Mouse (Mus musculus) G1E-ER4 (cell line): Measurements from ENCODE around the gene Hirip3. TPM values are rescaled to one million over a fixed set of nuclear protein-coding genes. Genes with fewer than 3 reads are reported as not detected.

Experiments
- GATA1 ChIP-seq: IDR thresholded peaks from one replicate; pipeline ENCODE4 v1.8.0; 2012; ENCODE audit warnings: low read length, inconsistent platforms
- polyA plus RNA-seq: library from polyadenylated mRNA; stranded (reverse); fragments of >175 nt; gene quantifications from 2 replicates; pipeline ENCODE4 v1.2.3, GENCODE M21; 2012

Gene Hirip3
- polyA plus RNA-seq, 1 experiment, result 358 TPM

- no peak for TF ChIP-seq GATA1
These were observed 14.1 kb upstream of the Hirip3 start for GRCm38 (mm10) chr7:126847421-126848398.

DNA sequence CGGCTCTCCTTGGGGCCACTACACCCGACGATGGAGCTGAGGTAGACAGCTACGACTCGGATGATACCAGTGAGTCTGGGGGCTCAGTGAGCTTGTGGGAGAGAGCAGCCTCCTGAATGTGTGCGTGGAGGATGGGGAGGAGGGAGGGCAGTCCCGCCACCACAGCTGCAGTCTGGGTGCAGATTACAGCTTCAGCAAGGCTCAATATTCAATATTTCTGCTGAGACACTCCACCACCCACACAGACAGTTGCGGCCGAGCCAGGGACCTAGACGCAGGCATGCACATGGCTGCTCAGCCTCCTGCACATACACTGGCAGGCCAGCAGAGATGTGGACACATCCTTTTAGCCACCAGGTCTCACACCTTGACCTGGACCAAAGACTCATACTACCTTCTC lies 13.0 kb upstream of the Hirip3 start:
- TF ChIP-seq GATA1, result no peak

- TF ChIP-seq GATA1, result no peak
These were observed 11.6 kb upstream of the Hirip3 start for GRCm38 (mm10) chr7:126850161-126850560.

GRCm38 (mm10) chr7:126851192-126851591 lies 10.6 kb upstream of the Hirip3 start:
- TF ChIP-seq GATA1, result no peak

DNA sequence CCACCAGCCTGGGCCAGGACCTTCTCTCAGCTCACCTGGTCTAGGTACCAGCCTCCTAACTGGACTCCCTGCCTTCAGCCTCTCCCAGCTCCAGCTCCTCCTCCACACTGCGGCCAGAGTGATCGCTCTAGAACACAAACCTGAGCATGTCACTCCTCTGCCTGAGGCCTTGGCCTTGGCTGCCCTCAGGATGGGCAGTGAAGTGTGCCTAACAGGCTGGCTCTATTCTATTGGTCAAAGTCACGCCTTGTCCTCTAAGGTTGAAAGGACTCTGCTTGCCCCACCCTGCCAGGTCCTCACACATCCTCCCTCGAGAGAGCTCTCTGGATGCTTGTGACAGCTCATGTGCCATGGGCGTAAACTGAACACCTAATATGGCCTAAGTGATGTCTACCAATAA lies 8.3 kb upstream of the Hirip3 start:
- no peak for TF ChIP-seq GATA1

GRCm38 (mm10) chr7:126855641-126856040 lies 6.1 kb upstream of the Hirip3 start:
- no peak for TF ChIP-seq GATA1

- no peak for TF ChIP-seq GATA1
These were observed 4.9 kb upstream of the Hirip3 start for GRCm38 (mm10) chr7:126856741-126857420.

GRCm38 (mm10) chr7:126860987-126861386 lies 785 bp upstream of the Hirip3 start:
- TF ChIP-seq GATA1, result no peak

DNA sequence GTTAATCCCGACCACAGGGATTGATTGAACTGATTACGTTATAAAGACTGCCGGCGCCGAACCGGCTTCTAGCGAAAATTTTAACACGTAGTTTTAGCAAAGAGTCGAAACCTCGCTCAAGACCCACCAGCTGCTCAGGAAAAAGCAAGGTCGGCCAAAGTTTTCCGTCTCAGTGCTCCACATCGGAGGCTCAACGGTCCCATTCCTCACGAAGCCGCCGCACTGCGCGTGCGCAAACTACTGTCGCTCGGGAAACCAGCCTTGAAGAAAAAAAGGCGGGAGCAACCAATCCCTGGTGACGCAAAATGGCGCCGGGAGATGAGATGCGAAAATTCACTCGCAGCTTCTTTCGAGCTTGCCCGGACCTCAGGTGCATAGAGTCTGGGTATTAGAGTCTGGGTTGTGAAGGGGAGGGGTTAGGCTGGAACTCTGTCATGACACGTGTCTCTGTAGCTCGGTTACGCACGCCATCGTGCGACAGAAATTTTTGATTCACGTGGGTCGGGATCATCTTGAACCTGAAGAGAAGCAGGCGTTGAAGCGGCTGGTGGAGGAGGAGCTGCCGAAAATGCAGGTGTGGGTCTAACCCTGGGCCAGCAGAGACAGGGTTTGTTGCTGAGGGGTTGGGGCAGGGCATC lies 494 bp downstream of the Hirip3 start, which contains the start of gene Ino80e:
TSS of gene Ino80e (minus strand) at position 231 of the 638 bp plus-strand sequence.
- no peak for TF ChIP-seq GATA1

GRCm38 (mm10) chr7:126863791-126864190 lies 2.0 kb downstream of the Hirip3 start:
- TF ChIP-seq GATA1, result no peak

DNA sequence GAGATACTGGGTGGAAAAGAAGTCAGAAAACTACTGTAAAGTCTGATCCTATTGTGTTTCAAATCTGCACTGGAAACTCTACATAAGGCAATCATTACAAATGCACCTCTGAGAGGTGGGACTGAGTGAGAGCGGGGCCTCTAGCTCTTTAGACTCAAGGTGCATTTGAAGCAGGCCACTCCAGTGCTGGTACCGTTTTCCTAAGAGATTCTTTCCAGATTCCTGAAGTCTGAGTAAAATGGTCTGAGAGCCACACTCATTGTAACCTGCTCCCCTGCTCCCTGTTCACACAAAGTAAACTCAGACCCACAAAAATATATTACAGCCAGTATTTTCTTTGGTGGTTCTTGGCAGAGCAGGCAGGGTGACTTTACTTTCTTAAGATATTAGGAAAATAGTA lies 5.8 kb downstream of the Hirip3 start:
- no peak for TF ChIP-seq GATA1

DNA sequence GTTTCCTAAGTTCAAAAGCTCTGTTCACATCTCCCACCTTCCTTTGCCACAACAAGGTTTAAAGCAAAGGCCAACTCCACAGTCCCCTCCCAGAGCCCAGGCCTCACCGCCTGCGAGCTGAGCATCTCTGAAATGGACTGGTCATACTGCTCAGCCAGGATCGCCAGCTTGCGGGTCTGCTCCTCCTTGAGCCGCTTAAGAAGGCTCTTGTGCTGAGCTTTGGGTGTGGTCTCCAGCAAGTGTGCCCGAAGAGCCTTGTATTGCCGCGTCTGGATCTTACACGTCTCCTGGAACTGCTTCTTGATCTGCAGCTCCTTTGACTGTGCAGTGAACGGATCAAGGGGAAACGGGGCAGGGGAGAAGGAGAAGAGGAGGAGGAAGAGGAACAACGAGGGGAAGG lies 6.2 kb downstream of the Hirip3 start:
- no peak for TF ChIP-seq GATA1

DNA sequence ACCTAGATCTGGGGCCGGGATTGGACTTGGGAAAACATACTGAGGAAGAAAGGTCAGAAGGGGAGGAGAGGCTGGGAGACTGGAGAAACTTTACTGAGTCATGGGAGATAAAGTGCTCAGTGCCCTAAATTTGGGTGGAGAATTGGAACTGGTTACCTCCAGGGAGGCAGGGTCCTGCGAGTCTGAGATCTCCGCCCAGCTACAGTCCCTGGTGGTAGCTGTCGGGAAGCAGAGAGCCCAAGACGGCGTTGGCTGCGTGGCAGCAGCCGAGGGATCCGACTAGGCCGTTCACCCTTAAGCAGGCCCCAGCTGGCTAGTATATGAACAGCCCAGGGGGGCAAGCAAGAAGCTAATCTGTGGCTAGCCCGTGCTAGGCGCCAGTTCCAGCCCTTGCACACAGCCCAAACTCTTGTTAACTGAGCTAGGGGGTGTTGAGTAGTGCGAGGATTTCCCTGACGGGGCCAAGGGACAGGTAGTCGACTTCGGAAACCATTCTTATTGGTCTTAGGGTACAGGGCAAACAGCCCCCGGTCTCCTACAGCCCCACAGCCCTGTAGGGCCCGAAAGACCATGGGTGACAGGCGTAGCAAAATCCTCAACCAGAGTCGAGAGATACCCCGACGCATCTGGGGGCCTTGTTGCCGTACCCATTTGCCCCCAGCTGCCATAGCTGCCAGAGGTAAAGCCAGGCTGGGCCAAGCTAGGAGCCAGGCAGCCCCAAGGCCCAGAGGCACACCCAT lies 8.2 kb downstream of the Hirip3 start:
- no peak for TF ChIP-seq GATA1

- no peak for TF ChIP-seq GATA1
These were observed 8.7 kb downstream of the Hirip3 start for GRCm38 (mm10) chr7:126870520-126870891.

GRCm38 (mm10) chr7:126877239-126877638 lies 15.5 kb downstream of the Hirip3 start:
- TF ChIP-seq GATA1, result no peak
